Mouse (Mus musculus): ENCODE measurements around the gene Rnf220.

DNA sequence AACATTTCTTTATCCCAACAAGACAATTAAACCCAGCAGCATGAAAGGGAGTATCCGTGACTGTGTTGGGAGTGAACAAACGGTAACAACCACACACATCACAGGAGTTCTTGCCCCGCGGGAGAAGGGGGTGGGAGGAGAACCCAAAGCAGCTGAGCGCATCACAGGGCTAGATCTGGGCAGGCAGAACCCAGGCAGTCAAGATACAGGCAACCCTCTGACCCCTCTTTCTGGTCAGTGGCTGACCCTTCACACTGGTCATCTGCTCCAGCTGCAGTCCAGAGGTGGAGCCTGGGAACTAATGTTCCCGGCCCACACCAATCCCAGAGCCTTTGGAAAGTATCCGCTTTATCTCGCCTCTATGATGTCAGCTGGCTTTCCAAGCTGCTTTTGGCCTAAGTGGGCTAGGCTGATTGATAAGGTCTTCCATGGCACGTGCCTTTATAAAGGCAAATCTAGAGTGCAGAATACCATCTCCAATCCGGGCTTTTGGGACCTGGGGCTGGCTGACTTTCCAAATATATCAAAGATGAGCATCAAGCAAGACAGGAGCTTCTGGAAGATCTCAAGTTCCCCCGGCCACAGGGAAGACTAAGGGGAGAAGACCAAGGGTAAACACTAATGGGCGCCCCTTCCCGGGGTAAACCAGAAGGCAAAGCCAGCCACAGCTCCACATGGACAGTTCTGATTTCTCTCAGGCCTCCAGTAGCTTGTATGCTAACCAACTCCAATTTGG, 11.6 kb downstream of the Rnf220 start:
- no peak for TF ChIP-seq POLR2A (IDR thresholded peaks at IDR 0.05; ENCODE audit: low read depth, low read length)
- TF ChIP-seq POLR2AphosphoS2 (IDR thresholded peaks at IDR 0.05; ENCODE audit: low read depth, low read length), result no peak
- no peak for TF ChIP-seq MAX (IDR thresholded peaks at IDR 0.05; ENCODE audit: low read length)
- TF ChIP-seq ZNF384 (IDR thresholded peaks at IDR 0.05; ENCODE audit: low read depth, low read length), result no peak
- no peak for TF ChIP-seq CTCF (conservative IDR thresholded peaks at IDR 0.05 in 1 of 2, IDR thresholded peaks at IDR 0.05 in 1 of 2; ENCODE audit: low read depth in 2 of 2, low read length in 2 of 2)
- TF ChIP-seq CHD1 (IDR thresholded peaks at IDR 0.05; ENCODE audit: low read depth, low read length), result no peak
- no peak for TF ChIP-seq NELFE (IDR thresholded peaks at IDR 0.05; ENCODE audit: low read depth, low read length)
- no peak for TF ChIP-seq CHD2 (IDR thresholded peaks at IDR 0.05; ENCODE audit: low read length)
- no peak for TF ChIP-seq NRF1 (IDR thresholded peaks at IDR 0.05; ENCODE audit: low read depth, low read length)

Measured in CH12.LX (cell line).